ENCODE assay signal across 26 mouse cellular contexts in the genomic region with DNA sequence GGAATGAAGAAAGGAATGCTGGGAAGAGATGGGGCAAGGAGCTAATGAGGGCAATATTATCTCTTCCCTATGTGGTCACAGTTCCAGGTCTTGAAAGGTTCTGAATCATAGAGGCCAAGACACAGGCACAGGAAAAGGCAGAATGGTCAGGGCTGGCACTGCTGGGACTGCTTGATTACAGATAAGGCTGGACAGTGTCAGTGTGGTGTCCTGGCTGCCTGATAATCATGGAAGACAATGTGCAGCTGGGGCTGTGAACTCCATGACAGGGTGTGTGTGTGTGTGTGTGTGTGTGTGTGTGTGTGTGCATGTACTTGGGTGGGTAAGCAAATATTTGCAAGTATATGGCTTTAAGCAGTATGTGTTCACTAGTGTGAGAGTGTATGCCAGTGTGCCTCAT. TPM values are rescaled to one million over a fixed set of nuclear protein-coding genes. Genes with fewer than 3 reads are reported as not detected.
DNase-seq lines count a peak whose midpoint lies in the region; ATAC-seq and TF ChIP-seq lines count a peak whose summit lies in the region.
"Had no signal": no experiment of that assay in that cellular context is flagged by ENCODE, and none has a peak within 500 bp of the region (broad histone marks: within the 10 kb centered on the region; RNA-seq: fewer than 3 reads in every experiment).

No protein-coding gene starts in this region.

- no peak for TF ChIP-seq CTCF in heart, adult 2 months (IDR thresholded peaks at IDR 0.05)
- no peak for TF ChIP-seq CTCF in liver, postnatal 0 days (IDR thresholded peaks at IDR 0.05; ENCODE audit: low read depth)

- ATAC-seq in heart, embryonic 11.5 days (replicated peaks; ENCODE audit: insufficient number of reproducible peaks, low FRiP score, low TSS enrichment) = peak; percentile 70
- 0 out of 2 replicates have a peak, but pooled peaks have one; percentile 20 for ATAC-seq in liver, embryonic 13.5 days (ENCODE audit: low read depth)
- ATAC-seq in liver, postnatal 0 days = no peak
- ATAC-seq: forebrain, embryonic 13.5 days; forebrain, embryonic 16.5 days; hindbrain, postnatal 0 days; inflammation-experienced regulatory T-cells, adult 6 months; intestine, embryonic 16.5 days; Patski had no signal

- no peaks in the 10 kb centered on the region for H3K9me3 ChIP-seq in heart, embryonic 11.5 days (replicated peaks; ENCODE audit: control insufficient read depth, low read length)
- 0 out of 2 replicates have a peak, but pooled peaks cover 5% of the 10 kb centered on the region for H3K9me3 ChIP-seq in liver, embryonic 13.5 days (replicated peaks)
- H3K9me3 ChIP-seq in liver, postnatal 0 days (ENCODE audit: low read length) = no peaks in the 10 kb centered on the region

- no peak for DNase-seq in heart, adult 2 months
- no peak for DNase-seq in liver, embryonic 13.5 days
- no peak for DNase-seq in liver, postnatal 0 days
- peak; percentile 72 for DNase-seq in MN1 (ENCODE audit: low spot score)
- DNase-seq in left cerebral cortex, adult 9 months (ENCODE audit: low spot score in 2 of 2) = no peak
- DNase-seq: adrenal gland, postnatal 10 days; adrenal gland, postnatal 36 days; cerebellum, adult 18-20 months; cerebellum, adult 9-10 months; cerebellum, postnatal 14 days; gastrocnemius, postnatal 10 days; gastrocnemius, postnatal 36 days; heart, postnatal 4 days had no signal

- intact Hi-C loops in heart, adult 2 months (cut with DNase I) = no loop called here

- no peak overlapping the region for H3K9ac ChIP-seq in heart, embryonic 11.5 days (ENCODE audit: low read depth, low read length)
- H3K9ac ChIP-seq in heart, adult 2 months (ENCODE audit: low read depth, low read length) = no peak overlapping the region
- no peak overlapping the region for H3K9ac ChIP-seq in liver, embryonic 13.5 days
- no peak overlapping the region for H3K9ac ChIP-seq in liver, postnatal 0 days (replicated peaks)
- H3K9ac ChIP-seq: forebrain, embryonic 13.5 days; hindbrain, embryonic 14.5 days had no signal

- H3K4me3 ChIP-seq in heart, embryonic 11.5 days (ENCODE audit: low read depth, low read length) = no peak overlapping the region
- H3K4me3 ChIP-seq in heart, adult 2 months = no peak overlapping the region
- H3K4me3 ChIP-seq in liver, embryonic 13.5 days (replicated peaks) = no peak overlapping the region
- no peak overlapping the region for H3K4me3 ChIP-seq in liver, postnatal 0 days (ENCODE audit: low read depth, low read length)
- H3K4me3 ChIP-seq: forebrain, embryonic 10.5 days; forebrain, embryonic 13.5 days had no signal

- no peak overlapping the region for H3K4me2 ChIP-seq in heart, embryonic 11.5 days
- no peak overlapping the region for H3K4me2 ChIP-seq in liver, embryonic 13.5 days
- no peak overlapping the region for H3K4me2 ChIP-seq in liver, postnatal 0 days (ENCODE audit: low read depth, low read length)
- H3K4me2 ChIP-seq: forebrain, embryonic 13.5 days; hindbrain, embryonic 14.5 days had no signal

- peaks cover 15% of the 10 kb centered on the region for H3K27me3 ChIP-seq in heart, embryonic 11.5 days (ENCODE audit: control insufficient read depth, insufficient read depth, low read length)
- no peaks in the 10 kb centered on the region; the same call in 1 of the 2 replicates for H3K27me3 ChIP-seq in heart, adult 2 months (ENCODE audit: control insufficient read depth, insufficient read depth, low read length)
- H3K27me3 ChIP-seq in liver, embryonic 13.5 days = peaks cover 20% of the 10 kb centered on the region
- H3K27me3 ChIP-seq in liver, postnatal 0 days (ENCODE audit: insufficient read depth, low read length) = 0 out of 2 replicates have a peak, but pooled peaks cover 14% of the 10 kb centered on the region

- TF ChIP-seq POLR2A in heart, adult 2 months (IDR thresholded peaks at IDR 0.05; ENCODE audit: insufficient read depth, low read depth, low read length) = no peak

- no peaks in the 10 kb centered on the region for H3K36me3 ChIP-seq in heart, embryonic 11.5 days (ENCODE audit: control insufficient read depth, insufficient read depth, low read length)
- no peaks in the 10 kb centered on the region for H3K36me3 ChIP-seq in heart, adult 2 months (ENCODE audit: control insufficient read depth, insufficient read depth, low read length)
- H3K36me3 ChIP-seq in liver, embryonic 13.5 days = no peaks in the 10 kb centered on the region
- H3K36me3 ChIP-seq in liver, postnatal 0 days (replicated peaks; ENCODE audit: insufficient read depth, low read length) = no peaks in the 10 kb centered on the region
- H3K36me3 ChIP-seq: forebrain, embryonic 10.5 days had no signal

- no peak for TF ChIP-seq EP300 in heart, adult 2 months (IDR thresholded peaks at IDR 0.05; ENCODE audit: insufficient read depth, low read depth, low read length)
- TF ChIP-seq EP300 in liver, postnatal 0 days (IDR thresholded peaks at IDR 0.05; ENCODE audit: low read depth) = no peak

- H3K79me2 ChIP-seq in heart, adult 2 months (replicated peaks; ENCODE audit: control insufficient read depth, insufficient read depth, low read length) = no peaks in the 10 kb centered on the region

- H3K4me1 ChIP-seq in heart, embryonic 11.5 days (ENCODE audit: control insufficient read depth, insufficient read depth, low read length) = no peaks in the 10 kb centered on the region
- H3K4me1 ChIP-seq in heart, adult 2 months (ENCODE audit: control insufficient read depth, insufficient read depth, low read length) = no peaks in the 10 kb centered on the region
- H3K4me1 ChIP-seq in liver, embryonic 13.5 days (replicated peaks) = 0 out of 2 replicates have a peak, but pooled peaks cover 5% of the 10 kb centered on the region
- H3K4me1 ChIP-seq in liver, postnatal 0 days (ENCODE audit: insufficient read depth) = no peaks in the 10 kb centered on the region
- H3K4me1 ChIP-seq: forebrain, embryonic 10.5 days; forebrain, embryonic 13.5 days had no signal

- no peak overlapping the region for H3K27ac ChIP-seq in heart, embryonic 11.5 days (ENCODE audit: low read depth, low read length)
- H3K27ac ChIP-seq in heart, adult 2 months = no peak overlapping the region
- H3K27ac ChIP-seq in liver, embryonic 13.5 days = no peak overlapping the region
- no peak overlapping the region for H3K27ac ChIP-seq in liver, postnatal 0 days (ENCODE audit: low read depth)
- H3K27ac ChIP-seq: forebrain, embryonic 10.5 days; forebrain, embryonic 13.5 days; hindbrain, embryonic 14.5 days; hindbrain, postnatal 0 days had no signal

RNA-seq across cellular contexts. Expression of gene Fam71e1, which starts 11.1 kb away (rescaled TPM):
- 8.9 and 10.6 TPM in 2 replicates for polyA plus RNA-seq in heart, embryonic 11.5 days (2014; fragmentation: Nextera tagmentation; extraction: Ambion mirVana)
- 1 to 10 TPM; 2.6 to 3.3 TPM for total RNA-seq in heart, adult 2 months (2021)
- 4.1 and 6.4 TPM in 2 replicates for polyA plus RNA-seq in heart, adult 2 months (2012; rRNA removed)
- polyA plus RNA-seq in liver, embryonic 13.5 days (2015; fragmentation: Nextera tagmentation; extraction: Ambion mirVana) = 1.3 and 1.5 TPM in 2 replicates
- polyA plus RNA-seq in liver, postnatal 0 days (2015; fragmentation: Nextera tagmentation; extraction: Ambion mirVana) = 3.3 and 4.1 TPM in 2 replicates

RNA-seq across cellular contexts. Expression of gene Emc10, which starts 11.2 kb away (rescaled TPM):
- 75.1 and 87.1 TPM in 2 replicates for polyA plus RNA-seq in heart, embryonic 11.5 days (2014; fragmentation: Nextera tagmentation; extraction: Ambion mirVana)
- 10 to 100 TPM; 86.1 to 87.6 TPM for total RNA-seq in heart, adult 2 months (2021)
- 152 and 180 TPM in 2 replicates for polyA plus RNA-seq in heart, adult 2 months (2012; rRNA removed)
- polyA plus RNA-seq in liver, embryonic 13.5 days (2015; fragmentation: Nextera tagmentation; extraction: Ambion mirVana) = 43.3 and 46.0 TPM in 2 replicates
- 32.4 and 35.9 TPM in 2 replicates for polyA plus RNA-seq in liver, postnatal 0 days (2015; fragmentation: Nextera tagmentation; extraction: Ambion mirVana)

RNA-seq across cellular contexts. Expression of gene Mybpc2, which starts 17.0 kb away (rescaled TPM):
- polyA plus RNA-seq in heart, embryonic 11.5 days (2014; fragmentation: Nextera tagmentation; extraction: Ambion mirVana) = 0.37 and 0.47 TPM in 2 replicates
- 10 to 100 TPM; 13.1 to 16.7 TPM for total RNA-seq in heart, adult 2 months (2021)
- 7.1 and 10.8 TPM in 2 replicates for polyA plus RNA-seq in heart, adult 2 months (2012; rRNA removed)
- not detected in 2 replicates for polyA plus RNA-seq in liver, embryonic 13.5 days (2015; fragmentation: Nextera tagmentation; extraction: Ambion mirVana)
- polyA plus RNA-seq in liver, postnatal 0 days (2015; fragmentation: Nextera tagmentation; extraction: Ambion mirVana) = 0.35 and 2.7 TPM in 2 replicates
- total RNA-seq: adrenal gland, postnatal 36 days; granulocyte monocyte progenitor cell, adult 5-6 weeks had no signal
- polyA plus RNA-seq: embryonic facial prominence, embryonic 11.5 days; inflammation-experienced regulatory T-cells, adult 6 months had no signal

RNA-seq across cellular contexts. Expression of gene Spib, which starts 24.4 kb away (rescaled TPM):
- not detected in 2 replicates for polyA plus RNA-seq in heart, embryonic 11.5 days (2014; fragmentation: Nextera tagmentation; extraction: Ambion mirVana)
- total RNA-seq in heart, adult 2 months (2021) = under 1 TPM; 0.31 to 0.75 TPM
- 0.88 and 3.1 TPM in 2 replicates for polyA plus RNA-seq in heart, adult 2 months (2012; rRNA removed)
- polyA plus RNA-seq in liver, embryonic 13.5 days (2015; fragmentation: Nextera tagmentation; extraction: Ambion mirVana) = 0.08 and 0.14 TPM in 2 replicates
- polyA plus RNA-seq in liver, postnatal 0 days (2015; fragmentation: Nextera tagmentation; extraction: Ambion mirVana) = 9.5 and 10.1 TPM in 2 replicates
- total RNA-seq: gastrocnemius, postnatal 36 days; granulocyte monocyte progenitor cell, adult 5-6 weeks had no signal
- polyA plus RNA-seq: embryonic facial prominence, embryonic 11.5 days; forebrain, embryonic 10.5 days; forebrain, embryonic 13.5 days; forebrain, embryonic 16.5 days; heart, embryonic 14.5 days; hindbrain, embryonic 11.5 days; hindbrain, postnatal 0 days had no signal

RNA-seq across cellular contexts. Expression of gene Josd2, which starts 39.7 kb away (rescaled TPM):
- polyA plus RNA-seq in heart, embryonic 11.5 days (2014; fragmentation: Nextera tagmentation; extraction: Ambion mirVana) = 169 and 181 TPM in 2 replicates
- total RNA-seq in heart, adult 2 months (2021) = 100 to 1,000 TPM; 139 to 147 TPM
- 211 and 242 TPM in 2 replicates for polyA plus RNA-seq in heart, adult 2 months (2012; rRNA removed)
- 170 and 176 TPM in 2 replicates for polyA plus RNA-seq in liver, embryonic 13.5 days (2015; fragmentation: Nextera tagmentation; extraction: Ambion mirVana)
- 59.7 and 63.1 TPM in 2 replicates for polyA plus RNA-seq in liver, postnatal 0 days (2015; fragmentation: Nextera tagmentation; extraction: Ambion mirVana)
